Mouse (Mus musculus): ENCODE results near the gene Atpaf1.
A peak's percentile ranks its signal among the peaks of the same experiment; 100 is the strongest.

The Atpaf1 gene

GRCm38 (mm10) chr4:115795360-115795759 lies 10.7 kb downstream of the Atpaf1 start:
- no peak for ATAC-seq (ENCODE audit: insufficient number of reproducible peaks, low FRiP score, low TSS enrichment)

DNA sequence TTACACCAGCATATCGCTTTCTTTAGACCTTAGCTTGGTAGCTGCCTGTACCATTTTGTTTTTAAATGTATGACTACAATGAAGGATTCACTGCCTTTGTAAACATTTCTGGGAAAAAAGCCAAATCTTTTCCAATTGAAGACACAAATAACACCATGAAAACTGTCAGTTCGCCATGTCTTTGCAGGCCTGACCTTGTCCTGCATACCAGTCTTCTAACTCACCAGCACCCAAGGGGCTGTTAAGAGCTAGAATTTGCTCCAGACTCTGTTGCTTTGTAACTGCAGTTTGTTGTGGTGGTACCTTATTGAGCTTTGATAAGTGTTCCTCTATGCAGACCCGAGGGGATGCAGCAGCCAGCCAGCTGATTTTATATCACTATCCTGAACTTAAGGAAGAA lies 15.4 kb downstream of the Atpaf1 start:
- ATAC-seq (ENCODE audit: insufficient number of reproducible peaks, low FRiP score, low TSS enrichment), result no peak

DNA sequence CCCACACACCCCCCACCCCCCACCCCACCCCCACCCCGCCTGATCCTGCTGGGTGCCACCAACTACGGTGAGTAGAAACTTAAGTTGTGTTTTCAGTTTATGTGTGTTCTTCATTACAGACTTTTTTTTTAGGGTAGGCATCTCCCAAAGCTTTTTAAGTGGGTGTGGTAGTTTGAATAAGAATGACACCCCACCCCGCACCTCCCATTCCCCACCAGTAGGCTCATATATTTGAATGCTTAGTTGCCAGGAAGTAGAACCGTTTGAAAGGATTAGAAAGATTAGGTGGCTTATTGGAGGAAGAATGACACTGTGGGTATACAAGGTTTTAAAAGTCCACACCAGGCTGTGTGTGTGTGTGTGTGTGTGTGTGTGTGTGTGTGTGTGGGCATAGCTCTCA lies 27.7 kb downstream of the Atpaf1 start:
- ATAC-seq (ENCODE audit: insufficient number of reproducible peaks, low FRiP score, low TSS enrichment), result no peak

DNA sequence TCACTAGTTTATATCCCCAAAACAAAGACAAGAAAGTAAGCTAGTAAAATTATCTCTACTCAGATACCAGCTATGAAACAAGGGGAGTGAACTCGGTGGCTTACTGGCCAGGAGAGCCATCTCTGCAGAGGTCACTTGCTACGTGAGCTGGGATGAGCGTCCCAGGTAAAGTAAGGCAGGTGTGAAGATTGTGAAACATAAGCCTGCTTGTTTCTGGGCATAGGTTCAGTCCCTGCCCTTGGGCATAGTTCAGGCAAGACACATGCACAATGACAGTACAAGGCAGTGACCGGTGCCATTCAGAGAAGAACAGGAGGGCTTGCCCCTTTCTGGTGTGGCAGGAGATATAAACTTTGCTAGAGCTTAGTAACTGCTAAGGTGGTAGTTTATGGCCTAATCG lies 31.0 kb downstream of the Atpaf1 start:
- ATAC-seq (ENCODE audit: insufficient number of reproducible peaks, low FRiP score, low TSS enrichment), result no peak

- no peak for ATAC-seq (ENCODE audit: insufficient number of reproducible peaks, low FRiP score, low TSS enrichment)
These were observed 35.6 kb downstream of the Atpaf1 start for GRCm38 (mm10) chr4:115820199-115820598.

GRCm38 (mm10) chr4:115820944-115821343 lies 36.3 kb downstream of the Atpaf1 start:
- ATAC-seq (ENCODE audit: insufficient number of reproducible peaks, low FRiP score, low TSS enrichment), result no peak

DNA sequence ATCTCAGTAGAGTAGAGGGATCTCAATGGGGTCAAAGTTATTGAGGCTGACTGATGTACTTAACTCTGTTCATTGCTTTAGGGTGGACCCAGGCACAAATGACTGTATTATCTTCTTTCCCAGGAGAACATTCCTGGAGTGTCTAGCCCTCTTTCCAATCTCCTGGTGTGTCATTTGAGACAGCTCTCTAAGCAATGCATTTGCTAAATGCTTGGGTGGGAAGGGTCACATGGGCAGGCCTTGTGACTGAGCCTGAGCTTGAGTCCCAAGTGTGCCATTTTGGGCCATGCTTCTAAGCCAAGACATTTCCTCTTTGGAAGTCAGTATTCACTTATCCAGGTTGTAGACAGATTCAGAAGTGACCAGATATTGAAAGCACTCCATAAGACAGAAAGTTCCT lies 36.8 kb downstream of the Atpaf1 start:
- no peak for ATAC-seq (ENCODE audit: insufficient number of reproducible peaks, low FRiP score, low TSS enrichment)

- no peak for ATAC-seq (ENCODE audit: insufficient number of reproducible peaks, low FRiP score, low TSS enrichment)
These were observed 37.3 kb downstream of the Atpaf1 start for GRCm38 (mm10) chr4:115821928-115822327.

DNA sequence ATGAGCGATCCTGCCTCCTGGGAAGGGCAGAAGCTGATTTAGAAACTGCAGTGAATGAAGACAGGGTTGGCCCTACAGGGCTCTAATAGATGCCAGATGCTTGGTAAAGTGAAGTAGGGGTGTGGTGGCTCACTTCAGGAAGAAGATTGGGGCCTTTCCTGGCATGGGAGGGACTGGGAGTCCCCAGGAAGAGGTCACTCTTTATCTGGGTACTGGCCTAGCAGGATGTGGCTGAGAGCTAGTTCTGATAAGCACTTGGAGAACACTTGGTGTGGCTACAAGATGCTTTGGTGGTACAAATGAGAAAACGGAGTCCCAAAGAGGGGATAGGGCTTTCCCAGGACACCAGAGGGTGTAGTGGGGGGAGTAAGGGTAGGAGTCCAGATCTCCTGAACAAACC lies 39.6 kb downstream of the Atpaf1 start:
- no peak for ATAC-seq (ENCODE audit: insufficient number of reproducible peaks, low FRiP score, low TSS enrichment)

DNA sequence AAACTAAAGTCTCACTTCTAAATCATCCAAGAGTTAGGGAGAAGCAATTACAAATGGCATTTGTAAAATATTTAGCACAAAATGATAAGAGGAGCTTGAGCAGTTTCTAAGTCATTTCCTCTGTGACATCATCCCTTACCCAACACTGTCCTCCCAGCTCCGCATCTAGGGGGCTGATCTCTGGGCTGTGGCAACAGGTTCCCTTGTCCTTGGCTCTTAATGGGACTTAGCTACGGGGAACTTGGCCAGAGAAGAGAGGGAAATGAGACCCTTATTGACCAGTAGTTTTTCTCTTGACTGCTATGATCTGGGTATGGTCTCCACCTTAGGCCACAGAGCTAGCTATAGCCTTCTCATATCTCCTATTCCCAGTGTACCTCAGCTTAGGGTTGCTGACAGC lies 40.7 kb downstream of the Atpaf1 start:
- ATAC-seq (ENCODE audit: insufficient number of reproducible peaks, low FRiP score, low TSS enrichment), result no peak

DNA sequence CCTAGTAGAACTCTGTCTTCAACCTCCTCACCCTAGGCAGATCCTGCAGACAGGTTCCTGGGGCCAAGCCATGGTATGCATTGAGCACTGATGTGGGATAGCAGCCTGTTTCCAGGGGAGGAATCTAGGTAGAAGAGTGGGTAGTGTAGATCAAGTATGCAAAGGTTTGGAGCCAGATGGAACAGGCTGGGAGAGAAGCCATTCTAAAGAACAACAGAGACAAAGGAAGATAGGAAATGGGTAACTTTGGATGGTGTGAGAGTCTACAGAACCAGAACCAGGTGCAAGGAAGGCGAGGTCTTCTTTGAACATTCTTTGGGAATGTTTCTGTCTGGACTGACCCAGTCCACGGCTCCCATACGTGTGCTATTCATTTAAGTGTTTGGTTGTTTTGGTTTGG lies 42.5 kb downstream of the Atpaf1 start:
- no peak for ATAC-seq (ENCODE audit: insufficient number of reproducible peaks, low FRiP score, low TSS enrichment)

- ATAC-seq (ENCODE audit: insufficient number of reproducible peaks, low FRiP score, low TSS enrichment), result no peak
These were observed 42.9 kb downstream of the Atpaf1 start for GRCm38 (mm10) chr4:115827535-115827887.

DNA sequence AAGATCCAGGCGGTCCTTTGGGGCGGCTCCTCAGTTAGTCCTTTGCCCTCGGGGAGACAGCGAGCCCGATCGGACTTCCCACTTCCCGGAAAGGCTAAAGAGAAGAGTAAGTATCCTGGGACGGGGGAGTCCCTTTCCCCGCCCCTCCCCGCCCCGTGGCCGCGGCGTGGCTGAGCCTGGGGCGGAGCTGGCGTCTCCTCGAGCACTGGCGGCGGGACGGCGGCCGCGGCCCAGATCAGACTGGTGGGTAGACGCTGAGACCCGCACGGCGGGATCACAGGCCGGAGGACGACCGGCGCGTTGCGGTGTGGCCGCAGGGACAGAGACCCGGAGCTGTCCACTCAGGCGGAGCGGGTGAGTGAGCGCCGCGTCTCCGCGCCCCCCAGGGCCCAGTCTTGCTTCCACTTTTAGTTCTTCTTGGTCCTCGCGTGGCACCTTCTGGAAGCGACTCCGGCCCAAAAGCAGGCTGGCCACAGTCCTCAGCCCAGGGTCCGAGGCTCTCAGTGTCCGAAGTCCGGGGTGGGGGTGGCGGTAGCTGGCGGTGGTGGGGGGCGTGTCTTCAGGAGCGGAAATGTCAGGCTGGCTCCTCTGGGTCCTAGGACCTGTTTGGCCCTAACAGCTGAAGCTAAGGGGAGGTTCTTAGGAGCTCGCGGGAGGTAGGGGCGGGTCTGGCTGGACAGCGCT lies 43.4 kb downstream of the Atpaf1 start, which contains the start of gene Mob3c:
Gene Mob3c (plus strand): TSS at position 205 of the 684 bp plus-strand sequence.
- ATAC-seq (ENCODE audit: insufficient number of reproducible peaks, low FRiP score, low TSS enrichment), result peak; percentile 73

DNA sequence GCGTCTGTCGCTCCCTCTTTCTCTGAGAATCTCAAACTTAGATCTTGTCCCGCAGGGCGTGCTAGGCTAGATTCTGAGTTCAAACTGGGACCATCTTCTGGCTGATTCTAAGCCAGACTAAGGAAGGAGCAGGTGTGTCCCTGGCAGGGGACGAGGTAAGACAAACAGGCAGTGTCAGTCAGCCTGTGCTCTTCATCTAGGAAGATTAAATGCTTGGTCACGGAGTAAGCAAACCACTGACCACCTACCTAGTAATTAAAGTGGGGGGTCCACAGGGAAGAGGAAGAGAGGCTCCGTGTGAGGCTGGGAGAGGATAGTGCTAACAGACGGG lies 43.9 kb downstream of the Atpaf1 start:
- peak; percentile 22; the same call in 1 of the 2 replicates for ATAC-seq (ENCODE audit: insufficient number of reproducible peaks, low FRiP score, low TSS enrichment)

- ATAC-seq (ENCODE audit: insufficient number of reproducible peaks, low FRiP score, low TSS enrichment), result no peak
These were observed 45.9 kb downstream of the Atpaf1 start for GRCm38 (mm10) chr4:115830491-115830890.

DNA sequence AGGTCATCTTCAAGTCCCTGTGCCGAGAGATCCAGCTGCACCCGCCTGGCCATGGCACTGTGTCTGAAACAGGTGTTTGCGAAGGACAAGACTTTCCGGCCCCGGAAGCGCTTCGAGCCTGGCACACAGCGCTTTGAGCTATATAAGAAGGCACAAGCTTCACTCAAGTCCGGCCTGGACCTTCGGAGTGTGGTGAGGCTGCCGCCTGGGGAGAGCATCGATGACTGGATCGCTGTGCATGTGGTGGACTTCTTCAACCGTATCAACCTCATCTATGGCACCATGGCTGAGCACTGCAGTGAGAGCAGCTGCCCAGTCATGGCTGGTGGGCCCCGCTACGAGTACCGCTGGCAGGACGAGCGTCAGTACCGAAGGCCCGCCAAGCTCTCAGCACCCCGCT lies 46.6 kb downstream of the Atpaf1 start:
- ATAC-seq (ENCODE audit: insufficient number of reproducible peaks, low FRiP score, low TSS enrichment), result no peak

DNA sequence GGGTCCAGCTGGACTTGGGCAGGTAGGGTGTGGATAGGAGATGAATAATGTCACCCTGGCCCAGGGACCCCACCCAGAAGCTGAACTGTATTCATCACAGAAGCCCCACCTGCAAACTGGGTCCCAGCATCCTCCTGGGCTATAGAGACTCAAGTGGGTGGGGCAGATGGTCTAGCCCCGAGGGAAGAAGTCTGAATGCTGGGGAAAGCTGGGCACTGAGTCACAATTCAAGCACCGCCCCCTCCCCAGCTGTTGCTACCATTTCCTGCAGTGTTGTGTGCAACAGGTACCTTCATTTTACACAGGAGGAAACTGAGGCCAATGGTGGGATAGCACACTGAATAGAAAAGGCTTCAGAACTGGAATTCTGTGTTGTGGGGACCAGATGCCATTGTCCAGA lies 47.4 kb downstream of the Atpaf1 start:
- no peak for ATAC-seq (ENCODE audit: insufficient number of reproducible peaks, low FRiP score, low TSS enrichment)

DNA sequence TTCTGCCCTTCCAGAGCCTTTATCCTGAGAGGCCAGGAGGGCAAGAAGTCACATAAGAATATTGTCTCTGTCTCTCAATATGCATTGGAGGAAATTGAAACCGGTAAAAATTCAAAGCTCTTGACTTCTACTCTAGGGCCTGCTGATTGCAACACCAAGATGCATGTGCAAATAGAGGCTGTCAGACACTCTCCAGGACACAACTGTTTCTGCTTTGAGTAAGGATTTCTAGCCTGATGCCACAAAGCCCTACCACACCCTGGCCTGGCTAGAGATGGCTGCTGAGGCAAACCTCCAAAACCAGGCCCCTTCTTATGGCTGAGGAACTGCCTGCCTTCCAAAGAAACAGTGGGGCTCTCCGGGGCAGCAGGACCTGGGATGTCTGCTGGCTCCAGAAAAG lies 51.0 kb downstream of the Atpaf1 start:
- ATAC-seq (ENCODE audit: insufficient number of reproducible peaks, low FRiP score, low TSS enrichment), result no peak

GRCm38 (mm10) chr4:115838196-115838595 lies 53.6 kb downstream of the Atpaf1 start:
- no peak for ATAC-seq (ENCODE audit: insufficient number of reproducible peaks, low FRiP score, low TSS enrichment)

- peak; percentile 91 for ATAC-seq (ENCODE audit: insufficient number of reproducible peaks, low FRiP score, low TSS enrichment)
These were observed 54.4 kb downstream of the Atpaf1 start, which contains the start of gene Mknk1 for GRCm38 (mm10) chr4:115838696-115839641. Gene Mknk1, plus strand, starts transcription at chr4:115839198.

- no peak for ATAC-seq (ENCODE audit: insufficient number of reproducible peaks, low FRiP score, low TSS enrichment)
These were observed 55.3 kb downstream of the Atpaf1 start for GRCm38 (mm10) chr4:115839956-115840355.

GRCm38 (mm10) chr4:115840842-115841241 lies 56.2 kb downstream of the Atpaf1 start:
- ATAC-seq (ENCODE audit: insufficient number of reproducible peaks, low FRiP score, low TSS enrichment), result no peak
